ENCODE assay signal across 8 mouse cellular contexts in genomic region chr4:106560846-106561781, GRCm38 (mm10). TPM values are rescaled to one million over a fixed set of nuclear protein-coding genes. Genes with fewer than 3 reads are reported as not detected.
DNase-seq lines count a peak whose midpoint lies in the region; ATAC-seq and TF ChIP-seq lines count a peak whose summit lies in the region.

Gene Dhcr24 (plus strand): TSS chr4:106561038.

- H3K4me2 ChIP-seq in lung, postnatal 0 days (replicated peaks; ENCODE audit: low read depth, low read length), result peak within 1 kb of the TSS; percentile 100

- peak; percentile 92 for ATAC-seq in frontal cortex, adult (ENCODE audit: low TSS enrichment)
- ATAC-seq in lung, postnatal 0 days, result peak; percentile 99

- peaks cover 43% of the 10 kb centered on the region for H3K4me1 ChIP-seq in hindbrain, embryonic 10.5 days (replicated peaks)
- H3K4me1 ChIP-seq in lung, postnatal 0 days (ENCODE audit: insufficient read depth, low read depth, low read length), result peaks cover 9% of the 10 kb centered on the region

- H3K9ac ChIP-seq in lung, postnatal 0 days (replicated peaks; ENCODE audit: low read depth), result peak within 1 kb of the TSS; percentile 44; the same call in 1 of the 2 replicates

- H3K27me3 ChIP-seq in hindbrain, embryonic 10.5 days (ENCODE audit: insufficient read depth, poor library complexity, severe bottlenecking), result peaks cover 9% of the 10 kb centered on the region; the same call in 1 of the 2 replicates
- no peaks in the 10 kb centered on the region for H3K27me3 ChIP-seq in lung, postnatal 0 days (replicated peaks; ENCODE audit: insufficient read depth, low read length)

- peak within 1 kb of the TSS; percentile 97 for H3K27ac ChIP-seq in hindbrain, embryonic 10.5 days
- no peak within 1 kb of the TSS for H3K27ac ChIP-seq in lung, postnatal 0 days (ENCODE audit: low read length)

- TF ChIP-seq CTCF in lung, postnatal 0 days (IDR thresholded peaks at IDR 0.05), result no peak

- peak within 1 kb of the TSS; percentile 99 for H3K4me3 ChIP-seq in hindbrain, embryonic 10.5 days
- H3K4me3 ChIP-seq in lung, postnatal 0 days (ENCODE audit: low read depth, low read length), result peak within 1 kb of the TSS; percentile 68

- H3K36me3 ChIP-seq in hindbrain, embryonic 10.5 days, result peaks cover 32% of the 10 kb centered on the region
- H3K36me3 ChIP-seq in lung, postnatal 0 days (ENCODE audit: insufficient read depth, low read length), result no peaks in the 10 kb centered on the region

- under 1% methylated on average over 89 of the region's 89 CpGs for WGBS in hindbrain, embryonic 10.5 days
- under 1% methylated on average over 71 of the region's 89 CpGs for WGBS in lung, postnatal 0 days

- H3K9me3 ChIP-seq in hindbrain, embryonic 10.5 days, result no peaks in the 10 kb centered on the region
- H3K9me3 ChIP-seq in lung, postnatal 0 days (ENCODE audit: low read length), result no peaks in the 10 kb centered on the region

- DNase-seq in MEL-GATA-1-ER (ENCODE audit: extremely low read depth, low read depth), result peak; percentile 68
- peak; percentile 88 for DNase-seq in cerebellum, adult 8-10 months
- peak; percentile 96 for DNase-seq in hindbrain, embryonic 10.5 days (ENCODE audit: low spot score)
- peak; percentile 95 for DNase-seq in layer of hippocampus, adult 9-11 months
- DNase-seq in lung, postnatal 0 days (ENCODE audit: low spot score), result peak; percentile 95
- peak; percentile 85 for DNase-seq in ovary, postnatal 14 days (ENCODE audit: low spot score)
- DNase-seq in thymus, postnatal 14 days, result peak; percentile 94

- TF ChIP-seq EP300 in lung, postnatal 0 days (IDR thresholded peaks at IDR 0.05), result no peak

RNA-seq across cellular contexts. Expression of gene Dhcr24, which starts in this region (rescaled TPM):
- polyA plus RNA-seq in hindbrain, embryonic 10.5 days (2016; fragmentation: Nextera tagmentation; extraction: Ambion mirVana), result 7.6 and 11.6 TPM in 2 replicates
- 5.0 and 5.7 TPM in 2 replicates for polyA plus RNA-seq in lung, postnatal 0 days (2015; fragmentation: Nextera tagmentation; extraction: Ambion mirVana)
